ENCODE assay signal across 21 mouse cellular contexts in genomic region chr8:22242986-22243385, GRCm38 (mm10). TPM values are rescaled to one million over a fixed set of nuclear protein-coding genes. Genes with fewer than 3 reads are reported as not detected.
A peak's percentile ranks its signal among the peaks of the same experiment; 100 is the strongest.
DNase-seq lines count a peak whose midpoint lies in the region.
"Had no signal": no experiment of that assay in that cellular context is flagged by ENCODE, and none has a peak within 500 bp of the region (broad histone marks: within the 10 kb centered on the region; RNA-seq: fewer than 3 reads in every experiment).

No protein-coding gene starts in this region.

- DNase-seq in R1 (ENCODE audit: low read depth, low spot score) (peak; percentile 71), ZHBTc4 (ENCODE audit: low read depth, low spot score) (peak; percentile 67)
- DNase-seq in adrenal gland, adult 8-10 months, result no peak
- DNase-seq in thymus, postnatal 36 days, result no peak
- DNase-seq: adrenal gland, adult 2 months; adrenal gland, postnatal 10 days; adrenal gland, postnatal 14 days; adrenal gland, postnatal 25 days; adrenal gland, postnatal 36 days; B cell, adult 2 months; cerebellum, adult 11 months; cerebellum, adult 11-12 months; cerebellum, adult 18-20 months; cerebellum, adult 2 months; cerebellum, adult 8-10 months; cerebellum, adult 9-10 months had no signal

RNA-seq across cellular contexts. Expression of gene Thsd1, which starts 15.9 kb away (rescaled TPM):
- 1 to 10 TPM; 2.5 to 3.9 (median 3.2) TPM for total RNA-seq in adrenal gland, adult 8-10 months (2022)
- total RNA-seq: MEL had no signal

RNA-seq across cellular contexts. Expression of gene Tpte, which starts 40.3 kb away (rescaled TPM):
- not detected for total RNA-seq in adrenal gland, adult 8-10 months (2022)
- total RNA-seq: adrenal gland, adult 18-20 months; adrenal gland, adult 2 months; adrenal gland, postnatal 10 days; adrenal gland, postnatal 14 days; adrenal gland, postnatal 25 days; adrenal gland, postnatal 36 days; adrenal gland, postnatal 4 days; CH12.LX; ES-E14; MEL had no signal

RNA-seq across cellular contexts. Expression of gene Vps36, which starts 50.4 kb away (rescaled TPM):
- 10 to 100 TPM; 33.9 to 47.7 (median 40.9) TPM for total RNA-seq in adrenal gland, adult 8-10 months (2022)

RNA-seq across cellular contexts. Expression of gene Ckap2, which starts 57.4 kb away (rescaled TPM):
- 1 to 10 TPM; 1.4 to 5.5 (median 3.2) TPM for total RNA-seq in adrenal gland, adult 8-10 months (2022)

Comparison
In these comparisons a context has a peak if more than half of its experiments do, and no peak if none do; other contexts are left out.
1. DNase-seq: peak in R1 (single experiment) and ZHBTc4 (single experiment); none in adrenal gland, adult 8-10 months (single experiment) and thymus, postnatal 36 days (0 of 2).